Mouse (Mus musculus) ES-Bruce4 (cell line): ENCODE results near the gene Olfr1431. TPM values are rescaled to one million over a fixed set of nuclear protein-coding genes. Genes with fewer than 3 reads are reported as not detected.
A peak's percentile ranks its signal among the peaks of the same experiment; 100 is the strongest.
"Not testable (repeated sequence)": the region's sequence is repeated elsewhere in the genome, so short reads cannot be mapped to it uniquely, and the experiment has no call there.

ENCODE experiments used
- H3K27ac ChIP-seq: 2 replicates; pipeline ENCODE4 v1.5.1; 2012; ENCODE audit warnings: low read length, inconsistent platforms; ENCODE audit not compliant: insufficient read depth
- H3K27me3 ChIP-seq: 2 replicates; pipeline ENCODE4 v1.6.1; 2012; ENCODE audit warnings: mild to moderate bottlenecking, low read length, inconsistent platforms; ENCODE audit not compliant: control insufficient read depth, poor library complexity, insufficient read depth, severe bottlenecking
- H3K36me3 ChIP-seq: 2 replicates; pipeline ENCODE4 v1.6.1; 2012; ENCODE audit warnings: inconsistent platforms, mild to moderate bottlenecking, low read length, moderate library complexity; ENCODE audit not compliant: control insufficient read depth, poor library complexity, insufficient read depth, severe bottlenecking
- H3K4me1 ChIP-seq: one replicate; pipeline ENCODE4 v1.8.1; 2011; ENCODE audit warnings: low read length; ENCODE audit not compliant: control insufficient read depth, insufficient read depth
- H3K4me3 ChIP-seq: 2 replicates; pipeline ENCODE4 v1.5.1; 2011; ENCODE audit warnings: low read depth, mild to moderate bottlenecking, low read length
- H3K9ac ChIP-seq: 2 replicates; pipeline ENCODE4 v1.6.1; 2012; ENCODE audit warnings: low read depth, mild to moderate bottlenecking, inconsistent platforms; ENCODE audit not compliant: poor library complexity, severe bottlenecking
- H3K9me3 ChIP-seq: replicated peaks from 2 replicates; pipeline ENCODE4 v1.6.1; 2012; ENCODE audit warnings: mild to moderate bottlenecking, low read length, inconsistent platforms; ENCODE audit not compliant: control insufficient read depth, poor library complexity, insufficient read depth, severe bottlenecking
- CTCF ChIP-seq: IDR thresholded peaks from one replicate; pipeline ENCODE4 v1.8.1; 2011; ENCODE audit warnings: low read depth, low read length
- EP300 ChIP-seq: IDR thresholded peaks from 2 replicates; pipeline ENCODE4 v1.6.1; 2011; ENCODE audit warnings: low read depth, low read length; ENCODE audit not compliant: insufficient read depth
- POLR2A ChIP-seq: IDR thresholded peaks from one replicate; pipeline ENCODE4 v1.8.1; 2011; ENCODE audit warnings: low read length; ENCODE audit not compliant: insufficient read depth
- polyA plus RNA-seq: library from polyadenylated mRNA; stranded (reverse); fragments of >200 nt; gene quantifications from 2 replicates; pipeline ENCODE4 v1.2.4, GENCODE M21; 2011; ENCODE audit warnings: low read depth; ENCODE audit not compliant: missing spikeins, insufficient read depth, insufficient read length

The Olfr1431 gene
- polyA plus RNA-seq = not detected in 2 replicates

GRCm38 (mm10) chr19:12200334-12200733, at the start of gene Olfr1431:
TSS of gene Olfr1431 (plus strand) at chr19:12200634.
- Histone ChIP-seq H3K9ac (no peak within 1 kb of the TSS), H3K27me3 (no peaks in the 10 kb centered on the region), H3K4me3 (no peak within 1 kb of the TSS), H3K27ac (0 out of 2 replicates have a peak within 1 kb of the TSS, but pooled peaks have one; percentile 48), H3K4me1 (no peaks in the 10 kb centered on the region), H3K9me3 (peaks cover 9% of the 10 kb centered on the region), H3K36me3 (no peaks in the 10 kb centered on the region)
- TF ChIP-seq EP300 = no peak
- no peak for TF ChIP-seq CTCF
- TF ChIP-seq POLR2A = no peak

DNA sequence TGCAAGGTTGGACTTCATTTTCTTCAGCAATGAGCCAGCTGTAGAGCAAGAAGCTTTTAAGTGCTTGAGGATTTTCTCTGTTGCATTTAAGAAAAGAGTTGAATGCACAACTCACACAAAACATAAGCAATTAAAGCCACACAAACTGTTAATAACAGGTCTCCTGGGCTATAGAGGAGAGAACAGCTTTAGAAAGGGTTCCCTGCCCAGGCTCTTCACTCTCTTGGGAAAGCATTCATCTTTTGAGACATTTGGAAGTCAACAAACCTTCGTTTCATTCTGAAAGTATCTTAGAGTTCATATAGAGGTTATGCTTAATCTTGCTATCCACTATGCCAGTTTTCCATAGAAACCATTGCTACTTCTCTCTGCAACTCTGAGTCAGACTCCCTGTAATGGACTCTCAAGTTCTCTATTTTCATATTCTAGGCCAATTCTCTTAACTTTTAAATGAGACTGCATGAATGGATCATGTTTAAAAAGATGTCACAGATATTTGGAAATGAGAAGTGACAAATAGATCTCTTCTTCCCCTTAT, 30.3 kb upstream of the Olfr1431 start, which contains the start of gene Olfr1555-ps1:
Gene Olfr1555-ps1, minus strand, starts transcription at position 51 of the 538 bp plus-strand sequence.
- H3K36me3 ChIP-seq, H3K4me3 ChIP-seq, H3K27me3 ChIP-seq, H3K9me3 ChIP-seq, H3K4me1 ChIP-seq, H3K27ac ChIP-seq, H3K9ac ChIP-seq: not testable (repeated sequence)

- H3K27ac ChIP-seq, H3K27me3 ChIP-seq, H3K9me3 ChIP-seq, H3K4me3 ChIP-seq, H3K36me3 ChIP-seq, H3K4me1 ChIP-seq, H3K9ac ChIP-seq: not testable (repeated sequence)
Measured at GRCm38 (mm10) chr19:12175431-12175830, 25.0 kb upstream of the Olfr1431 start.

DNA sequence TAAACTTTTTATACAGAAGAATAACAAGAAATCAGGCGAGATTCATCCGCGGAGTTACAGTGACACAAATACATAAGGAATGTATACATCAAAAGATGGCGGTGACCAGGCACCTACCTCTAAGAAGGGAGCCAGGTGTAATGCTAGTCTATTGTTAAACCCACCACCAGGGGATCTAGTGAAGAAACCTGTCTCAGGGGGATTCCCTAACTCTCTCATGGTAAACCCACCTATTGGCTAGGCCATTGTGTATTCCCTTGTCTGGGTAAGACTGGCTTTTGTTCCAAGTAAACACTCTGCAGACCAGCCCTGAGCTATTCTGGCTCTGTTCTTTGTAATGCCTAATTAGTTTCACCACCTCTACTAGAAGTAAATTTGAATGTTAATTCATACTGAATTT, 1.4 kb upstream of the Olfr1431 start:
- peak overlapping the region; percentile 78 for H3K27ac ChIP-seq
- H3K4me3 ChIP-seq, H3K4me1 ChIP-seq, H3K9me3 ChIP-seq, H3K27me3 ChIP-seq, H3K36me3 ChIP-seq, H3K9ac ChIP-seq: not testable (repeated sequence)

- not testable (repeated sequence) for H3K4me3 ChIP-seq, H3K27ac ChIP-seq, H3K4me1 ChIP-seq, H3K36me3 ChIP-seq, H3K9ac ChIP-seq, H3K9me3 ChIP-seq, H3K27me3 ChIP-seq
Measured at GRCm38 (mm10) chr19:12232496-12232895, 32.1 kb downstream of the Olfr1431 start, which contains the start of gene Olfr1432. TSS of gene Olfr1432 (minus strand) at chr19:12232596.

DNA sequence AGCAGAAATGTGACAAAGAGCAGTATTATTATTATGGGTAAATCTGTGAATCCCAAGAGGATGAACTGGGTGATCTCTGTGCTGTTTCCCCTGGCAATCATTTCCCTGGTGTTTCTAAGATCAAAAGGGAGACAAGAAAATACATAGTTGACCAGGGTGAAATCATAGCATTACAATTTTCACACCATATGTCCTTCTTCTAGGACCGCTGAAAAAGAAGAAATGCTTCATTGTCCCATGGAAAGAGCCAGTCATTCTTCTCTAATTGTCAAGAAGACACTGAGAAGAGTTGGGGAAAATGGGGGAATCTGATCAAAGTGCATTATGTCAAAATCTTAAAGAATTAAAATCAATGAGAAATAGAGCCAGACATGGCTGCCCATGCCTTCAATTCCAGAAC, 41.1 kb downstream of the Olfr1431 start, which contains the start of gene Olfr262:
Gene Olfr262, minus strand, starts transcription at position 101 of the 400 bp plus-strand sequence.
- Histone ChIP-seq H3K27ac (no peak within 1 kb of the TSS), H3K4me3 (no peak within 1 kb of the TSS), H3K4me1 (no peaks in the 10 kb centered on the region)

DNA sequence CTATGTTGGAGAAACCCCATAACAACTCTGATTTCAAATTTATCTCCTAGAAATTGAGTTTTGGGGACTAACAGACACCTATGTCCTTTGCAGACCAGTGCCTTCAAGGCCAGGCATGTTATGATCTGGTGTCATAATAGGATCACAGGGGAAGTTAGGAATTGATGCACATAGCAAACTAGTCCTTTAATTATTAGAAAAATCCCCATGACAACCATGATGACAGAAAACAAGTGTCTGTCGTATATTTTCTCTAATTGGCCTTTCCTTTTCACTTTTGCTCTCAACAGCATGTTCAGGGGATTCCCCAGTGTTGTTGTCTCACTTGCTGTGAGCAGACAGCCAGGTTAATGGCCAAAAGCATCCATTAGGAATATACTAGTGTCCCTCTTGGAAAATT, 60.3 kb downstream of the Olfr1431 start, which contains the start of gene Olfr235:
Gene Olfr235, plus strand, starts transcription at position 301 of the 400 bp plus-strand sequence.
- no peaks in the 10 kb centered on the region for H3K9me3 ChIP-seq
- no peaks in the 10 kb centered on the region for H3K36me3 ChIP-seq
- H3K27ac ChIP-seq = no peak within 1 kb of the TSS
- H3K27me3 ChIP-seq = no peaks in the 10 kb centered on the region; the same call in 1 of the 2 replicates
- H3K4me3 ChIP-seq = no peak within 1 kb of the TSS
- no peak within 1 kb of the TSS for H3K9ac ChIP-seq
- H3K4me1 ChIP-seq = no peaks in the 10 kb centered on the region
- no peak for TF ChIP-seq POLR2A
- TF ChIP-seq CTCF = no peak
- no peak for TF ChIP-seq EP300

More for the DNA sequence above, 41.1 kb downstream of the Olfr1431 start, which contains the start of gene Olfr262:
- Histone ChIP-seq H3K9ac (no peak within 1 kb of the TSS), H3K9me3 (no peaks in the 10 kb centered on the region), H3K36me3 (no peaks in the 10 kb centered on the region), H3K27me3 (no peaks in the 10 kb centered on the region)
- TF ChIP-seq CTCF = no peak

Other genes with a start within 250 kb of the Olfr1431 start
- 28.3 and 31.5 TPM in 2 replicates for gene Osbp, start 234.7 kb upstream of the Olfr1431 start, polyA plus RNA-seq
- 0.10 TPM in 1 of 2 replicates, not detected in the other for gene Olfr1423, start 159.3 kb upstream of the Olfr1431 start, polyA plus RNA-seq
- not detected in 2 replicates for gene Olfr1424, start 138.0 kb upstream of the Olfr1431 start, polyA plus RNA-seq
- not detected in 2 replicates for gene Olfr1425, start 122.9 kb upstream of the Olfr1431 start, polyA plus RNA-seq
- not detected in 2 replicates for gene Olfr1426, start 108.6 kb upstream of the Olfr1431 start, polyA plus RNA-seq
- gene Olfr1427, start 97.3 kb upstream of the Olfr1431 start, polyA plus RNA-seq = not detected in 2 replicates
- gene Olfr1428, start 84.7 kb upstream of the Olfr1431 start, polyA plus RNA-seq = not detected in 2 replicates
- not detected in 2 replicates for gene Olfr76, start 77.4 kb upstream of the Olfr1431 start, polyA plus RNA-seq
- gene Olfr1555-ps1, start 30.5 kb upstream of the Olfr1431 start, polyA plus RNA-seq = not detected in 2 replicates
- not detected in 2 replicates for gene Olfr1432, start 32.0 kb downstream of the Olfr1431 start, polyA plus RNA-seq
- not detected in 2 replicates for gene Olfr262, start 41.0 kb downstream of the Olfr1431 start, polyA plus RNA-seq
- not detected in 2 replicates for gene Olfr235, start 60.4 kb downstream of the Olfr1431 start, polyA plus RNA-seq
- not detected in 2 replicates for gene Olfr1434, start 79.2 kb downstream of the Olfr1431 start, polyA plus RNA-seq
- gene Olfr1436, start 98.5 kb downstream of the Olfr1431 start, polyA plus RNA-seq = not detected in 2 replicates
- gene Olfr1437, start 124.5 kb downstream of the Olfr1431 start, polyA plus RNA-seq = not detected in 2 replicates
- not detected in 2 replicates for gene Olfr1438-ps1, start 135.3 kb downstream of the Olfr1431 start, polyA plus RNA-seq
- 0.11 TPM in 1 of 2 replicates, not detected in the other for gene Olfr1440, start 186.6 kb downstream of the Olfr1431 start, polyA plus RNA-seq
- gene Olfr1441, start 216.8 kb downstream of the Olfr1431 start, polyA plus RNA-seq = 0.46 and 0.64 TPM in 2 replicates
- not detected in 2 replicates for gene Pfpl, start 227.3 kb downstream of the Olfr1431 start, polyA plus RNA-seq